Mouse (Mus musculus): ENCODE measurements around the gene Abcd1.
"Not testable (repeated sequence)": the region's sequence is repeated elsewhere in the genome, so short reads cannot be mapped to it uniquely, and the experiment has no call there.

The Abcd1 gene

GRCm38 (mm10) chrX:73716109-73716661 lies at the start of gene Abcd1, which contains the start of gene Bcap31:
Abcd1 (plus strand) TSS chrX:73716597.
Bcap31 (minus strand) TSS chrX:73716175.
- DNase-seq, result peak; percentile 96

GRCm38 (mm10) chrX:73672031-73672431 lies 44.4 kb upstream of the Abcd1 start:
- DNase-seq, result peak; percentile 68 to 76

DNA sequence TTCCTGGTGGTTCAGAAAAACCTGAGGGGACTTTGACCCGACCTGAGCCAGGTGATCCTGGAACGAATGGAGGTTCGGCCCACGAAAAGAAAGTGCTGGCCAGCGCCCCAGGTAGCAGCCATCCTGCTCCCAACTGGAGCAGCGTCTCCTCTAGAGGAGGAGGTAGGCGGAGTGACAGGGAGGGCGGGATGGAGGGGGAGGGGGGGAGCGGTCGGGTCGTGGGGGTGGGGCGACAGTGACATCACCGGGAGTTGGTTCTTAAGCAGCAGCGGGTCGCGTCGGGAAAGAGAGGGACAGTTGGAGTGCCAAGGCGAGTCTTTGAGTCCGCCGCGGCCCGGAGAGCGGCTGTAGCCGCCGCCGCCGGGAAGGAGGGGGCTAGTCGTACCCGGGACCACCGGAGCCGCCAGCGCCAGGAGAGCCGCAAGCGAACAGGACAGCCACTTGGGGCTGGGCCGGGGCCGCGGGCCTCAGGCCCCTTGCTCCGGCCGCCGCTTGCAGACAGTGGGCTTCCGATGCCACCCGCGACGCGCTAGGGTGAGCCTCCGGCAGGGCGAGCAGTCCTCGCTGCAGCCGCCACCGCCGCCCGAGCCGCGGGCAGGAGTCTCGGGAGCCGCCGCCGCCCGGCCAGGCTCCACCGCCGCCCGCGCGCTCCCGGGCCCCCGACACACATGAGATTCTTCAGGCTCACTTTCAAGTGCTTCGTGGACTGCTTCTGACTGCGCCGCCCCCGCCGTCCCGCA lies 43.3 kb upstream of the Abcd1 start, which contains the start of gene Slc6a8:
Gene Slc6a8, plus strand, starts transcription at position 272 of the 740 bp plus-strand sequence.
- peak; percentile 82 to 86 for DNase-seq

GRCm38 (mm10) chrX:73673619-73673967 lies 42.8 kb upstream of the Abcd1 start:
- no peak for DNase-seq

- peak; percentile 56 to 73 for DNase-seq
Observed at GRCm38 (mm10) chrX:73673968-73674661, 42.3 kb upstream of the Abcd1 start.

DNA sequence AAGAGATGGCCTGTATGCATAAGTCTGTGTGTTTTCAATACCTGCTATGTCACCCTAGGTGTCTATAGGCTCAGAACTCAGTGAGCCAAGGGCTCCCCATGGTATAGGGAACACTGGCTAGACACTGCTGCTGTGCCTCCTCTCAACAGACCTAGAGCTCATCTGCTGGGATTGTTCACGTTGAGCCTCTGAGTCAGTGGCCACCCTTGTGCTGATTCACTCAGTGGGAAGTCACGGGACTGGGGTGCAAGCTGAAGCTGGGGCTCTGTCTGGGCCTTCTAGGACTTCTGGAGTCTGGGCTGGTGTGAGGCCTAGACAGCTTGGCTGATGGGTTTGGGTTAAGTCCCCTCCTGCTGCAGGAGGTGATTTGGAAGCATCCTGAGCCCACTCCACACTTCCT lies 41.2 kb upstream of the Abcd1 start:
- no peak for DNase-seq

GRCm38 (mm10) chrX:73676668-73677067 lies 39.7 kb upstream of the Abcd1 start:
- DNase-seq, result no peak

GRCm38 (mm10) chrX:73684156-73684555 lies 32.2 kb upstream of the Abcd1 start:
- DNase-seq, result no peak

DNA sequence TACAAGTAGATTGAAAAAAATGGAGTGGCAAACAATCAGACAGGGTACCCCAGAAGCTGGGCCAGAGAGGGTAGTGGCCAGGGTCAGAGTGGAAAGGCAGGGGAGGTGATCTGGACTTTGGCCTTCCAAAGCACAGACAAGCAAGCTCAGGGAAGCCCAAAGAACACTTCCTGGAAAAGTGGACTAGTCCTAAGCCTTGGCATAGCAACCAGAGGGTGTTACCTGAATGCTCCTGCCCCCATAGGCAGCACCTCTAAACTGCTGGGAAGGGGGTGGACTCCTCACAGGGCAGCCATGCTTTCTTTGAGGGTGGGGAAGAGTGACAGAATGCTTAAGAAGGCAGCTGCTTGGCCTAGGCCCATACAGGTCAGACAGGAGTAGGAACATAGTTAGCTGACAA lies 31.4 kb upstream of the Abcd1 start:
- no peak for DNase-seq

DNA sequence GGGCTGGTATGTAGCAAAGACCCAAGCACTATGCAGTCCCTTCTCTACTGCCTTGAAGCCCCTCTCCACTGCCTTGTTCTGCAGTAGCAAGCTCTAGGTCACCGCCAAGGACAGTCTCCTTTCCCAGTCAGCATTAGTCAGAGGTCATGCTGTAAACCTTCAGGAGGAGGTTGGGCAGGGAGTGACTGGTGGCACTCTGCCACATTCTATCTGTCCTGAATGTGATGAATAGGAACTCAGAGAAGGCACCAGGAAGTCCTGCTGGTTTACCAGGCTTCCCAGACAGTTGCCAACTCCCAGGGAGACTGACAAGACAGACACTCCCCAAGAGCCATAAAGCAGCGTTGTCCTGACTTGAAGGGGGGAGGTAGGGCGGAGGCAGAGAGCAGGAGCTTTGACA lies 30.8 kb upstream of the Abcd1 start:
- peak in 1 of 2 experiments; percentile 32 for DNase-seq

- DNase-seq, result peak; percentile 56 to 72
Observed at GRCm38 (mm10) chrX:73690917-73691629, 25.3 kb upstream of the Abcd1 start.

GRCm38 (mm10) chrX:73700472-73700871 lies 15.9 kb upstream of the Abcd1 start:
- DNase-seq, result no peak

DNA sequence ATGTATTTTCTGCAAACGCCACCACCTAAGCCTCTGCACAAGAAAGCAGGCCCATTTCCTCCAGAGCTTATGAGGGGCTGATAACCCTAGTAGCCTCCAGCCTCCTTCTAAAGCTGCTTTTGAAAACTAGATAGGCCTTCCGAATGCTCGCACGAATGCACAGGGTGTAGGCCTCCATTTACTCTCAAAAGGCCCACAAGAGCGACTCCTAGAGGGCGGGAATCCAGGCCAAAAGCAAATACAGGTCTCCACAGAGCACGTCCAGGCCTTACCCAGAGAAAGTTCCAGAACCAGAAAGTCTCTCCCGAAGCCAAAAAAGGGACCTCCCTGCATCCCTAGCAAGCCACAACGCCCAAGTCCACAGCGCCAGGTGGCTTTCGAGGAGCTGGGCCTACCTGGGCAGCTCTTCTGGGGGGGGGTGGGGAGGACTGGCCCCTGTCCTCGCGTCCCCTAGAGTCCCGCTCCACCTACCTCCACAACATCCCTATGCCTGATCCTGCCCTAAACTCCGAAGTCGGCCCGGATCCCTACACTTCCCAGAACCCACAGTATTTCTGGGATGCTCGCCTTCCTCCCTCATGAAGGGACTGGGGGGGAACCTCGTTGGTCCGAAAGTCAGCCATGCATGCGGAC lies 805 bp upstream of the Abcd1 start:
- peak; percentile 57 to 80 for DNase-seq

DNA sequence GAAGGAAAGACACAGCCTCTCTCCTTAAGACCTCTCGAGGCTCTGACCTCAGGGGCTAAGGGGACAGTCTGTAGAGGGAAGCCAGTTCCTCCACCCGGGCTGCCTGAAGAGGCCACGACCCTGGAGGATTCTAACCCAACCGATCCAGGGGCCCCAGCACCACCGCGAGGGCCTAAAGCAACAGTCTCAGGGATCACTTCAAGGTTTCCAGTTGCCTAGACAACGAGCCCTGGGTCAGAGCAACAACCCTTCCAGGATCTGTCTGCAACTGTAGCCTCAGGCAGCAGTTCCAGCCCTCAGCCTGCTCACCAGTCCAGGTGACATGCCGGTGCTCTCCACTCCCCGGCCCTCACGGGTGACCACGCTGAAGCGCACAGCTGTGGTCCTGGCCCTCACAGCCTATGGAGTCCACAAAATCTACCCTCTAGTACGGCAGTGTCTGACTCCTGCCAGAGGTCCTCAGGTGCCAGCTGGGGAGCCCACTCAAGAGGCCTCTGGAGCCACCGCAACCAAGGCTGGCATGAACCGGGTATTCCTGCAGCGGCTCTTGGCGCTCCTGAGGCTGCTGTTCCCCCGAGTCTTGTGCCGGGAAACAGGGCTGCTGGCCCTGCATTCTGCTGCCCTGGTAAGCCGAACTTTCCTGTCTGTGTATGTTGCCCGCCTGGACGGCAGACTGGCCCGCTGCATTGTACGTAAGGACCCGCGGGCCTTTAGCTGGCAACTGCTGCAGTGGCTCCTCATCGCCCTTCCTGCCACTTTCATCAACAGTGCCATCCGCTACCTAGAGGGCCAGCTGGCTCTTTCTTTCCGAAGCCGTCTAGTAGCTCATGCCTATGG lies 530 bp downstream of the Abcd1 start:
- DNase-seq, result peak in 1 of 2 experiments; percentile 57

- DNase-seq, result peak; percentile 6 to 10
Observed at GRCm38 (mm10) chrX:73717667-73718066, 1.3 kb downstream of the Abcd1 start.

DNA sequence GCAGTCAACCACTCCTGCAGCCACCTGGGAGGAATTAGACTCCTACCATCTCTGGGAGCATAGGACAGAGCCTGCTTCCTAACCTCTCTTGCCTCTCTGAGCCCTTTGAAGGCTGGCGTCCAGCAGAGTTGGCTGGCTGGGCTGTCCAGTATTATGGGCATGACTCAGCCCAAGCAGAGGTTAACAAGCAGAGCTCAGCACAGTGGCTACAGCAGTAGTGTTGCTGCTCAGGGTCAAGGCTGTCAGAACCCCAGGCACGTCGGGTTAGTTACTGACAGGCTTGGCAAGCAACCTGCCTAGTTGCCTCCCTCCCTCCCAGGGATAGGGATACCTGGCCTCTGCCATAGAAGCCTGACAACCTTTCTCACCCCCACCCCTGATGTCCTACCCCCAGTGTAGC lies 1.9 kb downstream of the Abcd1 start:
- DNase-seq, result peak; percentile 4 to 7

- DNase-seq, result peak; percentile 34 to 64
Observed at GRCm38 (mm10) chrX:73718686-73719362, 2.4 kb downstream of the Abcd1 start.

DNA sequence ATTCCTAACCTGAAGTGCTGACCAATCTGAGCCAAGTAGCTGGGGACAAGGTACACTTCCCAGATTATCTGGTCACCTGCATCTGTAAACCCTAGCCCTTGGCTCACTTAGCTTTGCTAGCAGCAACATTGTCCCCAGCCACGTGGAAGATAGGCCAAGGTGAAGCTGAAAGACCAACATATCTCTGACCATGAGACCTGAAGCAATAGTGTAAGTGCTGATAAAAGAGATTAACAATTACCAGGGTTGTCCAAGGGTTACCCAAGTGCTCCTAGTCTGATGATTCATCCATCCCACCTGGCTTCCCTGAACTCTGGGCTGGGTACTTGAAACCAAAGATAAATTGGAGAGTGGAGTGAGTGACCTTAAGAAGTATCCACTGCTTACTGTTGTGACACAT lies 14.5 kb downstream of the Abcd1 start:
- no peak for DNase-seq

- peak in 1 of 2 experiments; percentile 14 for DNase-seq
Observed at GRCm38 (mm10) chrX:73738155-73738554, 21.8 kb downstream of the Abcd1 start.

GRCm38 (mm10) chrX:73739151-73739550 lies 22.8 kb downstream of the Abcd1 start:
- no peak for DNase-seq

DNA sequence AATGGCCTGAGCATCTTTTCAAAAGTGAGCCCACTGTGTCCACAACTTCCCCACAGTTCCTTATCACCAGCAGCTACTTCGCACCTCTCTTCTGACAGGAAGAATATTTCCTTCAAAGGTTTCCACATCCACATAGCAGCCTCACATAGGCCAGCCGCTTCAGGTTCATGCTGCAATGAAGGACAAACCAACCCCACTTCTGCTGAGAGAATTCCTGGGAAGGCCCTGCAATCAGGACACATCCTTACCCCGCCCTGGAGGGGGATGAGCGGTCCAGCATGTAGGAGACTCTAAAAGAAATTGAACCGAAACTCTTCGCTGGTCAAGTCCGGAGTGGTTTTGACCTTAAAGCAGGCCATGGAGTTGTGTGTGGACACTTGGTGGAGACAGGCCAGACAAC lies 23.4 kb downstream of the Abcd1 start:
- not testable (repeated sequence) for DNase-seq
